ENCODE assay signal across 14 mouse cellular contexts in genomic region chr11:106562707-106563106, GRCm38 (mm10). TPM values are rescaled to one million over a fixed set of nuclear protein-coding genes. Genes with fewer than 3 reads are reported as not detected.
A peak's percentile ranks its signal among the peaks of the same experiment; 100 is the strongest.
DNase-seq lines count a peak whose midpoint lies in the region; ATAC-seq and TF ChIP-seq lines count a peak whose summit lies in the region.
"Had no signal": no experiment of that assay in that cellular context is flagged by ENCODE, and none has a peak within 500 bp of the region (broad histone marks: within the 10 kb centered on the region; RNA-seq: fewer than 3 reads in every experiment).

No protein-coding gene starts in this region.

- H3K9ac ChIP-seq in hindbrain, embryonic 11.5 days (ENCODE audit: low read depth, low read length) = no peak overlapping the region
- H3K9ac ChIP-seq: embryonic facial prominence, embryonic 13.5 days; lung, embryonic 14.5 days; midbrain, embryonic 12.5 days had no signal

- H3K36me3 ChIP-seq in hindbrain, embryonic 11.5 days (ENCODE audit: control insufficient read depth, insufficient read depth, low read length) = peaks cover 5% of the 10 kb centered on the region; the same call in 1 of the 2 replicates

- H3K4me1 ChIP-seq in hindbrain, embryonic 11.5 days (replicated peaks; ENCODE audit: control insufficient read depth, insufficient read depth, low read length) = no peaks in the 10 kb centered on the region
- H3K4me1 ChIP-seq: midbrain, embryonic 12.5 days had no signal

- no peak for DNase-seq in left cerebral cortex, adult 2 months (ENCODE audit: extremely low spot score in 1 of 2, low spot score in 2 of 2)
- DNase-seq in left cerebral cortex, postnatal 14 days (ENCODE audit: low spot score in 2 of 2) = no peak
- DNase-seq in brain, adult 2 months (ENCODE audit: low read depth, low spot score) = peak; percentile 58
- peak; percentile 37 to 56 for DNase-seq in monocyte, adult 2 months (ENCODE audit: low read depth in 1 of 2, low spot score in 2 of 2)
- DNase-seq in urinary bladder, postnatal 4 days (ENCODE audit: low spot score in 2 of 2) = no peak
- no peak for DNase-seq in hindbrain, embryonic 11.5 days (ENCODE audit: low spot score)
- DNase-seq: cerebellum, adult 9-11 months; heart, postnatal 4 days; kidney, postnatal 14 days; layer of hippocampus, postnatal 36 days; lung, embryonic 14.5 days had no signal

- WGBS in hindbrain, embryonic 11.5 days = 94% methylated on average over 4 of the region's 4 CpGs

- ATAC-seq in CD4-positive, CD25-positive, alpha-beta regulatory T cell, adult 4 months = peak; percentile 57
- ATAC-seq in hindbrain, embryonic 11.5 days (ENCODE audit: low FRiP score) = no peak

- intact Hi-C loops in left cerebral cortex, adult 2 months (cut with DNase I) = no loop called here
- intact Hi-C loops in left cerebral cortex, postnatal 14 days (cut with DNase I) = loop anchor here (5.0 kb wide), 1 partner anchor 50 kb away; the partner anchor contains the start of gene Tex2

- H3K9me3 ChIP-seq in hindbrain, embryonic 11.5 days (ENCODE audit: control insufficient read depth, low read length) = no peaks in the 10 kb centered on the region
- H3K9me3 ChIP-seq: embryonic facial prominence, embryonic 13.5 days; midbrain, embryonic 12.5 days had no signal

- no peak for TF ChIP-seq CTCF in left cerebral cortex, adult 2 months (IDR thresholded peaks at IDR 0.05)

- H3K4me2 ChIP-seq in hindbrain, embryonic 11.5 days (replicated peaks; ENCODE audit: low read depth, low read length) = no peak overlapping the region
- H3K4me2 ChIP-seq: embryonic facial prominence, embryonic 13.5 days; lung, embryonic 14.5 days; midbrain, embryonic 12.5 days had no signal

- no peak overlapping the region for H3K4me3 ChIP-seq in left cerebral cortex, adult 2 months
- H3K4me3 ChIP-seq in hindbrain, embryonic 11.5 days (ENCODE audit: low read depth, low read length) = no peak overlapping the region
- H3K4me3 ChIP-seq: embryonic facial prominence, embryonic 13.5 days; midbrain, embryonic 12.5 days had no signal

- peak overlapping the region; percentile 73; the same call in 1 of the 2 replicates for H3K27ac ChIP-seq in left cerebral cortex, adult 2 months
- no peak overlapping the region for H3K27ac ChIP-seq in hindbrain, embryonic 11.5 days (ENCODE audit: low read depth, low read length)
- H3K27ac ChIP-seq: embryonic facial prominence, embryonic 13.5 days; midbrain, embryonic 12.5 days had no signal

- no peaks in the 10 kb centered on the region for H3K27me3 ChIP-seq in hindbrain, embryonic 11.5 days (ENCODE audit: control insufficient read depth, insufficient read depth, low read length)
- H3K27me3 ChIP-seq: embryonic facial prominence, embryonic 13.5 days; midbrain, embryonic 12.5 days had no signal

RNA-seq across cellular contexts. Expression of gene Tex2, which starts 50.5 kb away (rescaled TPM):
- 100 to 1,000 TPM; 114 to 118 TPM for total RNA-seq in left cerebral cortex, adult 2 months (2021)
- 100 to 1,000 TPM in 1 of 2 experiments, 10 to 100 TPM in 1; 98.0 to 102 TPM for total RNA-seq in left cerebral cortex, postnatal 14 days (2021)
- polyA plus RNA-seq in CD4-positive, CD25-positive, alpha-beta regulatory T cell, adult 4 months (2017; shearing (Covaris generic)) = 10 to 100 TPM; 27.1 to 28.7 TPM
- 10.2 and 11.2 TPM in 2 replicates for polyA plus RNA-seq in hindbrain, embryonic 11.5 days (2014; fragmentation: Nextera tagmentation; extraction: Ambion mirVana)

Comparison
In these comparisons a context has a peak if more than half of its experiments do, and no peak if none do; other contexts are left out.
1. DNase-seq: peak in brain, adult 2 months (single experiment) and monocyte, adult 2 months (2 of 2); none in left cerebral cortex, adult 2 months (0 of 2), left cerebral cortex, postnatal 14 days (0 of 2), urinary bladder, postnatal 4 days (0 of 2) and hindbrain, embryonic 11.5 days (single experiment).